11 mouse cellular contexts compared by ENCODE assay signal in genomic region chr11:58999830-59000229, GRCm38 (mm10). TPM values are rescaled to one million over a fixed set of nuclear protein-coding genes. Genes with fewer than 3 reads are reported as not detected.
"Had no signal": no experiment of that assay in that cellular context is flagged by ENCODE, and none has a peak within 500 bp of the region (broad histone marks: within the 10 kb centered on the region; RNA-seq: fewer than 3 reads in every experiment).

No protein-coding gene starts in this region.

- ATAC-seq: lung, postnatal 0 days; midbrain, embryonic 15.5 days had no signal

- DNase-seq: lung, adult 2 months; thymus, adult 2 months; thymus, postnatal 25 days had no signal

- H3K27ac ChIP-seq: left cerebral cortex, adult 2 months; liver, embryonic 15.5 days; midbrain, embryonic 15.5 days; neural tube, embryonic 12.5 days had no signal

- H3K4me2 ChIP-seq: liver, embryonic 11.5 days; liver, embryonic 15.5 days; midbrain, embryonic 15.5 days; neural tube, embryonic 12.5 days had no signal

- H3K9me3 ChIP-seq: limb, embryonic 10.5 days; liver, embryonic 15.5 days; midbrain, embryonic 15.5 days; neural tube, embryonic 12.5 days had no signal

- H3K4me3 ChIP-seq: left cerebral cortex, adult 2 months; limb, embryonic 10.5 days; liver, embryonic 15.5 days; midbrain, embryonic 15.5 days; neural tube, embryonic 12.5 days had no signal

- H3K36me3 ChIP-seq: limb, embryonic 10.5 days; liver, embryonic 15.5 days; midbrain, embryonic 15.5 days; neural tube, embryonic 12.5 days had no signal

- H3K4me1 ChIP-seq: midbrain, embryonic 15.5 days; neural tube, embryonic 12.5 days had no signal

- H3K9ac ChIP-seq: liver, embryonic 15.5 days; midbrain, embryonic 15.5 days; neural tube, embryonic 12.5 days had no signal

RNA-seq across cellular contexts. Expression of gene Trim17, which starts 45.3 kb away (rescaled TPM):
- total RNA-seq: monocyte, adult 5-6 weeks had no signal
